Comparison of ENCODE assay signal across 23 mouse cellular contexts in the genomic region with DNA sequence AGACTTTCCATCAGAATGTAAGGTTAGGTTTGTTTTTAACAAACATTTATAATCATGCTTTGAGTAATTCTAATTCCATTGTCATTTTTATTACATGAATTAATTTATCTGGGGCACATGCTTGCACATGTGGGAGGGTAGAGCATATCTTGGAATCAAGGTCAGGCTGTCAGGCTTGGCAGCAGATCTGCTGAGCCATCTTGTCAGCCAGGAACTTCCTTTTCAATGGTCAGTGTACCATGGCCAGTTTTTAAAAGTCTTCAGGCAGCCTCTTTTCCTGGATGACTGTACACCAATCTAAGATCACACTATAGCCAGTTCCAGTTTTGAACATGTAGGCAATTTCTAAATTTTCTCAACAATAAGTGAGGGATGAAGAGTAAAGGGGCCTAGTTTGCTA. TPM values are rescaled to one million over a fixed set of nuclear protein-coding genes. Genes with fewer than 3 reads are reported as not detected.
DNase-seq lines count a peak whose midpoint lies in the region.
"Had no signal": no experiment of that assay in that cellular context is flagged by ENCODE, and none has a peak within 500 bp of the region (broad histone marks: within the 10 kb centered on the region; RNA-seq: fewer than 3 reads in every experiment).

No protein-coding gene starts in this region.

- peak; percentile 56 for DNase-seq in adrenal gland, adult 2 months
- no peak for DNase-seq in adrenal gland, postnatal 10 days
- peak; percentile 82 for DNase-seq in 416B (ENCODE audit: low read depth)
- peak; percentile 84 for DNase-seq in kidney, adult 9 months
- peak; percentile 64 to 80 for DNase-seq in kidney, postnatal 25 days
- no peak for DNase-seq in c-Kit-positive CD71-positive TER-119-positive erythroid progenitor cells, embryonic 14.5 days (ENCODE audit: low spot score)
- DNase-seq in testis, postnatal 14 days (ENCODE audit: low spot score) = no peak
- no peak for DNase-seq in frontal cortex, postnatal 14 days (ENCODE audit: low spot score in 2 of 2)
- DNase-seq: cerebellum, adult 8-10 months; cerebellum, postnatal 36 days; embryo, embryonic 11 days; gastrocnemius, postnatal 14 days; heart, adult 18-20 months; heart, postnatal 14 days; liver, embryonic 13.5 days; lung, embryonic 14.5 days; right cerebral cortex, postnatal 14 days; spleen, adult 18-20 months had no signal

RNA-seq across cellular contexts. Expression of gene Cxcl16, which starts 12.9 kb away (rescaled TPM):
- 10 to 100 TPM in 1 of 2 experiments, 1 to 10 TPM in 1; 9.4 to 14.0 TPM for total RNA-seq in adrenal gland, adult 2 months (2021)
- polyA plus RNA-seq in adrenal gland, adult 2 months (2012; rRNA removed) = 16.2 and 18.7 TPM in 2 replicates
- 1 to 10 TPM; 4.2 to 5.8 TPM for total RNA-seq in adrenal gland, postnatal 10 days (2021)
- polyA plus RNA-seq: erythroblast, embryonic 14.5 days had no signal

RNA-seq across cellular contexts. Expression of gene Zmynd15, which starts 13.5 kb away (rescaled TPM):
- total RNA-seq in adrenal gland, adult 2 months (2021) = 1 to 10 TPM; 1.2 to 1.5 TPM
- polyA plus RNA-seq in adrenal gland, adult 2 months (2012; rRNA removed) = 4.6 and 5.3 TPM in 2 replicates
- total RNA-seq in adrenal gland, postnatal 10 days (2021) = 1 to 10 TPM in 1 of 2 experiments, under 1 TPM in 1; 0.93 to 1.8 TPM
- polyA plus RNA-seq: erythroblast, embryonic 14.5 days had no signal

RNA-seq across cellular contexts. Expression of gene Med11, which starts 21.0 kb away (rescaled TPM):
- 10 to 100 TPM; 20.4 to 21.6 TPM for total RNA-seq in adrenal gland, adult 2 months (2021)
- 8.9 TPM in 2 replicates for polyA plus RNA-seq in adrenal gland, adult 2 months (2012; rRNA removed)
- 10 to 100 TPM; 16.1 to 18.5 TPM for total RNA-seq in adrenal gland, postnatal 10 days (2021)

RNA-seq across cellular contexts. Expression of gene Tm4sf5, which starts 32.3 kb away (rescaled TPM):
- total RNA-seq in adrenal gland, adult 2 months (2021) = 1 to 10 TPM in 1 of 2 experiments, under 1 TPM in 1; 0.52 to 1.5 TPM
- 0.51 TPM in 1 of 2 replicates, not detected in the other for polyA plus RNA-seq in adrenal gland, adult 2 months (2012; rRNA removed)
- total RNA-seq in adrenal gland, postnatal 10 days (2021) = under 1 TPM; 0.55 to 0.84 TPM
- total RNA-seq: gastrocnemius, postnatal 14 days; layer of hippocampus, adult 8-10 months; left cerebral cortex, postnatal 25 days had no signal
- polyA plus RNA-seq: erythroblast, embryonic 14.5 days; hindbrain, embryonic 11.5 days; neural tube, embryonic 12.5 days had no signal

RNA-seq across cellular contexts. Expression of gene Arrb2, which starts 40.3 kb away (rescaled TPM):
- total RNA-seq in adrenal gland, adult 2 months (2021) = 10 to 100 TPM; 27.2 to 27.7 TPM
- 24.2 and 26.9 TPM in 2 replicates for polyA plus RNA-seq in adrenal gland, adult 2 months (2012; rRNA removed)
- total RNA-seq in adrenal gland, postnatal 10 days (2021) = 10 to 100 TPM; 21.7 to 26.0 TPM

Comparison
In these comparisons a context has a peak if more than half of its experiments do, and no peak if none do; other contexts are left out.
1. DNase-seq: peak in adrenal gland, adult 2 months (single experiment), 416B (single experiment), kidney, adult 9 months (single experiment) and kidney, postnatal 25 days (2 of 2); none in adrenal gland, postnatal 10 days (single experiment), c-Kit-positive CD71-positive TER-119-positive erythroid progenitor cells, embryonic 14.5 days (single experiment), testis, postnatal 14 days (single experiment) and frontal cortex, postnatal 14 days (0 of 2).